Mouse (Mus musculus) MEL (cell line): ENCODE measurements at regions not wholly inside any gene's neighbourhood (a gene's known extent, or its start where the extent isn't known, plus 50 kb on each side); places are given as distances from the start of the nearest gene placed in this dataset.

Experiments
- CHD2 ChIP-seq: IDR thresholded peaks from 2 replicates; pipeline ENCODE4 v1.6.1; 2011; ENCODE audit warnings: low read length, improper control_type of control experiment
- CTCF ChIP-seq, 3 experiments: IDR thresholded peaks in 2 of 3; conservative IDR thresholded peaks in 1 of 3; 2 replicates each; pipeline ENCODE4 v1.5.1; 2011 to 2012; ENCODE audit warnings: low read length in 3 of 3, low read depth in 2 of 3, mild to moderate bottlenecking in 2 of 3, improper control_type of control experiment in 1 of 3, inconsistent platforms in 1 of 3, mixed read lengths in 1 of 3, moderate library complexity in 1 of 3; ENCODE audit not compliant: control insufficient read depth in 1 of 3, insufficient read depth in 1 of 3, poor library complexity in 1 of 3, severe bottlenecking in 1 of 3
- ELF1 ChIP-seq: IDR thresholded peaks from 2 replicates; pipeline ENCODE4 v1.6.1; 2014; ENCODE audit warnings: low read depth, mild to moderate bottlenecking, inconsistent platforms, low read length, improper control_type of control experiment, moderate library complexity
- EP300 ChIP-seq, 2 experiments: IDR thresholded peaks; 2 replicates each; pipeline ENCODE4 v1.6.1; 2011; ENCODE audit warnings: improper control_type of control experiment in 2 of 2, low read length in 2 of 2, low read depth in 1 of 2, mild to moderate bottlenecking in 1 of 2
- HCFC1 ChIP-seq: IDR thresholded peaks from 2 replicates; pipeline ENCODE4 v1.6.1; 2012; ENCODE audit warnings: low read depth, mild to moderate bottlenecking, inconsistent platforms, low read length, improper control_type of control experiment, moderate library complexity
- MAX ChIP-seq: IDR thresholded peaks from 2 replicates; pipeline ENCODE4 v1.6.1; 2011; ENCODE audit warnings: low read length, improper control_type of control experiment
- MAZ ChIP-seq: IDR thresholded peaks from 2 replicates; pipeline ENCODE4 v1.6.1; 2012; ENCODE audit warnings: low read depth, mild to moderate bottlenecking, inconsistent platforms, low read length, improper control_type of control experiment
- MEF2A ChIP-seq: IDR thresholded peaks from 2 replicates; pipeline ENCODE4 v1.6.1; 2014; ENCODE audit warnings: low read depth, mild to moderate bottlenecking, inconsistent platforms, low read length, improper control_type of control experiment; ENCODE audit not compliant: poor library complexity, insufficient replicate concordance, severe bottlenecking; ENCODE audit errors: extremely low read depth
- POLR2A ChIP-seq, 2 experiments: IDR thresholded peaks; 2 replicates each; pipeline ENCODE4 v1.6.1; 2011 to 2012; ENCODE audit warnings: low read length in 2 of 2, mild to moderate bottlenecking in 2 of 2, control low read depth in 1 of 2, improper control_type of control experiment in 1 of 2, low read depth in 1 of 2, moderate library complexity in 1 of 2; ENCODE audit not compliant: control insufficient read depth in 1 of 2, insufficient read depth in 1 of 2, poor library complexity in 1 of 2
- SIN3A ChIP-seq: IDR thresholded peaks from 2 replicates; pipeline ENCODE4 v1.6.1; 2012; ENCODE audit warnings: low read length, improper control_type of control experiment, inconsistent platforms
- TBP ChIP-seq: IDR thresholded peaks from 2 replicates; pipeline ENCODE4 v1.8.0; 2011; ENCODE audit warnings: low read depth, low read length, improper control_type of control experiment
- TCF12 ChIP-seq: IDR thresholded peaks from 2 replicates; pipeline ENCODE4 v1.6.1; 2014; ENCODE audit warnings: low read depth, mild to moderate bottlenecking, inconsistent platforms, low read length, improper control_type of control experiment, moderate library complexity
- ZKSCAN1 ChIP-seq: IDR thresholded peaks from 2 replicates; pipeline ENCODE4 v1.6.1; 2012; ENCODE audit warnings: low read depth, mild to moderate bottlenecking, inconsistent platforms, low read length, improper control_type of control experiment, moderate library complexity
- ZMIZ1 ChIP-seq: IDR thresholded peaks from 2 replicates; pipeline ENCODE4 v1.6.1; 2012; ENCODE audit warnings: low read depth, mild to moderate bottlenecking, inconsistent platforms, low read length, improper control_type of control experiment, moderate library complexity

GRCm38 (mm10) chr2:117780816-117781215 lies 330.9 kb upstream of the Thbs1 start:
- no peak for TF ChIP-seq EP300 (IDR thresholded peaks at IDR 0.05; ENCODE audit: low read depth in 1 of 2, low read length in 2 of 2)
- TF ChIP-seq ZMIZ1, result no peak
- no peak for TF ChIP-seq CTCF (IDR thresholded peaks at IDR 0.05 in 2 of 3, conservative IDR thresholded peaks at IDR 0.05 in 1 of 3; ENCODE audit: control insufficient read depth in 1 of 3, insufficient read depth in 1 of 3, low read depth in 2 of 3, low read length in 3 of 3, poor library complexity in 1 of 3, severe bottlenecking in 1 of 3)
- no peak for TF ChIP-seq HCFC1
- no peak for TF ChIP-seq SIN3A
- TF ChIP-seq MAZ, result no peak
- TF ChIP-seq POLR2A (IDR thresholded peaks at IDR 0.05; ENCODE audit: control insufficient read depth in 1 of 2, insufficient read depth in 1 of 2, low read depth in 1 of 2, low read length in 2 of 2, poor library complexity in 1 of 2), result no peak
- no peak for TF ChIP-seq MAX
- TF ChIP-seq ELF1, result no peak
- TF ChIP-seq CHD2, result no peak
- no peak for TF ChIP-seq MEF2A
- TF ChIP-seq TCF12, result no peak
- TF ChIP-seq ZKSCAN1, result no peak
- TF ChIP-seq TBP, result no peak
